Mouse (Mus musculus) thymus, postnatal 36 days (tissue): ENCODE data around the gene Rarres2.
A peak's percentile ranks its signal among the peaks of the same experiment; 100 is the strongest.

Experiments used
- DNase-seq, 2 experiments: peaks; one replicate each; pipeline ENCODE4 v3.0.0; 2022; ENCODE audit warnings: mixed read lengths in 2 of 2

Gene Rarres2

GRCm38 (mm10) chr6:48572572-48573061 lies at the start of gene Rarres2:
Rarres2 (minus strand) TSS chr6:48572789.
- no peak for DNase-seq

GRCm38 (mm10) chr6:48620031-48620430 lies 47.4 kb upstream of the Rarres2 start:
- no peak for DNase-seq

GRCm38 (mm10) chr6:48614756-48615155 lies 42.2 kb upstream of the Rarres2 start:
- DNase-seq, result no peak

- DNase-seq, result no peak
These were observed 40.9 kb upstream of the Rarres2 start for GRCm38 (mm10) chr6:48613464-48613863.

- DNase-seq, result no peak
These were observed 38.1 kb upstream of the Rarres2 start for GRCm38 (mm10) chr6:48610657-48611056.

- DNase-seq, result no peak
These were observed 36.9 kb upstream of the Rarres2 start for GRCm38 (mm10) chr6:48609512-48609911.

- no peak for DNase-seq
These were observed 35.5 kb upstream of the Rarres2 start for GRCm38 (mm10) chr6:48608124-48608523.

GRCm38 (mm10) chr6:48602080-48602741 lies 29.6 kb upstream of the Rarres2 start:
- no peak for DNase-seq

GRCm38 (mm10) chr6:48601271-48602079 lies 28.9 kb upstream of the Rarres2 start, which contains the start of gene Zfp775:
Zfp775 (plus strand) TSS chr6:48602063.
- DNase-seq, result peak; percentile 91 to 93

GRCm38 (mm10) chr6:48600594-48600993 lies 28.0 kb upstream of the Rarres2 start:
- DNase-seq, result no peak

GRCm38 (mm10) chr6:48597233-48597625 lies 24.6 kb upstream of the Rarres2 start:
- no peak for DNase-seq

GRCm38 (mm10) chr6:48596545-48597232 lies 24.1 kb upstream of the Rarres2 start:
- no peak for DNase-seq

- DNase-seq, result no peak
These were observed 22.7 kb upstream of the Rarres2 start for GRCm38 (mm10) chr6:48595278-48595677.

- DNase-seq, result no peak
These were observed 21.6 kb upstream of the Rarres2 start for GRCm38 (mm10) chr6:48594043-48594738.

GRCm38 (mm10) chr6:48593158-48594042 lies 20.8 kb upstream of the Rarres2 start, which contains the start of the genes Repin1 and Gm44965:
Repin1 (plus strand) TSS chr6:48593883.
Gm44965 (plus strand) TSS chr6:48593941.
- DNase-seq, result peak; percentile 70 to 76

- no peak for DNase-seq
These were observed 19.3 kb upstream of the Rarres2 start for GRCm38 (mm10) chr6:48591871-48592270.

- DNase-seq, result no peak
These were observed 18.7 kb upstream of the Rarres2 start for GRCm38 (mm10) chr6:48591221-48591845.

GRCm38 (mm10) chr6:48589194-48589750 lies 16.7 kb upstream of the Rarres2 start, which contains the start of gene Gm45021:
Gm45021 (plus strand) TSS chr6:48589610.
- DNase-seq, result no peak

- DNase-seq, result no peak
These were observed 9.4 kb upstream of the Rarres2 start for GRCm38 (mm10) chr6:48582037-48582436.

- DNase-seq, result no peak
These were observed 8.7 kb upstream of the Rarres2 start for GRCm38 (mm10) chr6:48581257-48581656.
